Mouse (Mus musculus): ENCODE data around the gene Pmfbp1.

Gene Pmfbp1

GRCm38 (mm10) chr8:109499009-109499717 is 5.3 kb downstream of the Pmfbp1 start:
- no peak for DNase-seq (ENCODE audit: low read depth in 2 of 2, low spot score in 2 of 2)

GRCm38 (mm10) chr8:109503566-109503965 is 9.7 kb downstream of the Pmfbp1 start:
- no peak for DNase-seq (ENCODE audit: low read depth in 2 of 2, low spot score in 2 of 2)

- no peak for DNase-seq (ENCODE audit: low read depth in 2 of 2, low spot score in 2 of 2)
Observed at GRCm38 (mm10) chr8:109505560-109505959, 11.7 kb downstream of the Pmfbp1 start.

- no peak for DNase-seq (ENCODE audit: low read depth in 2 of 2, low spot score in 2 of 2)
Observed at GRCm38 (mm10) chr8:109524008-109524407, 30.2 kb downstream of the Pmfbp1 start.

- DNase-seq (ENCODE audit: low read depth in 2 of 2, low spot score in 2 of 2) = peak in 1 of 2 experiments; percentile 27
Observed at GRCm38 (mm10) chr8:109535140-109535990, 41.5 kb downstream of the Pmfbp1 start.

- peak; percentile 38 to 52 for DNase-seq (ENCODE audit: low read depth in 2 of 2, low spot score in 2 of 2)
Observed at GRCm38 (mm10) chr8:109536703-109537102, 42.9 kb downstream of the Pmfbp1 start.

- no peak for DNase-seq (ENCODE audit: low read depth in 2 of 2, low spot score in 2 of 2)
Observed at GRCm38 (mm10) chr8:109542165-109542564, 48.3 kb downstream of the Pmfbp1 start.

- no peak for DNase-seq (ENCODE audit: low read depth in 2 of 2, low spot score in 2 of 2)
Observed at GRCm38 (mm10) chr8:109542748-109543519, 49.1 kb downstream of the Pmfbp1 start.

- no peak for DNase-seq (ENCODE audit: low read depth in 2 of 2, low spot score in 2 of 2)
Observed at GRCm38 (mm10) chr8:109544049-109544448, 50.2 kb downstream of the Pmfbp1 start.

GRCm38 (mm10) chr8:109551663-109552062 is 57.8 kb downstream of the Pmfbp1 start:
- peak in 1 of 2 experiments; percentile 8 for DNase-seq (ENCODE audit: low read depth in 2 of 2, low spot score in 2 of 2)

- no peak for DNase-seq (ENCODE audit: low read depth in 2 of 2, low spot score in 2 of 2)
Observed at GRCm38 (mm10) chr8:109563881-109564280, 70.1 kb downstream of the Pmfbp1 start.

- DNase-seq (ENCODE audit: low read depth in 2 of 2, low spot score in 2 of 2) = no peak
Observed at GRCm38 (mm10) chr8:109564766-109565165, 70.9 kb downstream of the Pmfbp1 start.

GRCm38 (mm10) chr8:109565498-109566333 is 71.9 kb downstream of the Pmfbp1 start, which contains the start of the genes Dhx38 and Txnl4b:
Dhx38 (minus strand) TSS chr8:109565861.
Txnl4b (plus strand) TSS chr8:109565892.
- peak; percentile 97 to 98 for DNase-seq (ENCODE audit: low read depth in 2 of 2, low spot score in 2 of 2)

- no peak for DNase-seq (ENCODE audit: low read depth in 2 of 2, low spot score in 2 of 2)
Observed at GRCm38 (mm10) chr8:109571139-109571538, 77.3 kb downstream of the Pmfbp1 start.

GRCm38 (mm10) chr8:109576311-109576710 is 82.5 kb downstream of the Pmfbp1 start:
- no peak for DNase-seq (ENCODE audit: low read depth in 2 of 2, low spot score in 2 of 2)

- DNase-seq (ENCODE audit: low read depth in 2 of 2, low spot score in 2 of 2) = no peak
Observed at GRCm38 (mm10) chr8:109578900-109579301, 85.1 kb downstream of the Pmfbp1 start, which contains the start of gene Hp. Hp (minus strand) TSS chr8:109579172.

- no peak for DNase-seq (ENCODE audit: low read depth in 2 of 2, low spot score in 2 of 2)
Observed at GRCm38 (mm10) chr8:109584293-109584692, 90.5 kb downstream of the Pmfbp1 start.

- DNase-seq (ENCODE audit: low read depth in 2 of 2, low spot score in 2 of 2) = no peak
Observed at GRCm38 (mm10) chr8:109584830-109585229, 91.0 kb downstream of the Pmfbp1 start.

- no peak for DNase-seq (ENCODE audit: low read depth in 2 of 2, low spot score in 2 of 2)
Observed at GRCm38 (mm10) chr8:109585652-109586051, 91.8 kb downstream of the Pmfbp1 start.

- DNase-seq (ENCODE audit: low read depth in 2 of 2, low spot score in 2 of 2) = no peak
Observed at GRCm38 (mm10) chr8:109586972-109587504, 93.2 kb downstream of the Pmfbp1 start.

All from CD8-positive naive resting alpha-beta T cell, adult 2 months (primary cell).